Mouse (Mus musculus) myocyte (in vitro differentiated cells): ENCODE measurements around the gene Dip2c.

Experiments
- E2F4 ChIP-seq: IDR thresholded peaks from one replicate; pipeline ENCODE4 v1.6.1; 2011; ENCODE audit warnings: mild to moderate bottlenecking, control low read depth, moderate library complexity; ENCODE audit not compliant: insufficient read depth
- MAX ChIP-seq: IDR thresholded peaks from one replicate; pipeline ENCODE4 v1.6.1; 2011; ENCODE audit warnings: low read depth, mild to moderate bottlenecking, control low read depth
- POLR2A ChIP-seq: IDR thresholded peaks from one replicate; pipeline ENCODE4 v1.6.1; 2011; ENCODE audit warnings: low read depth, mild to moderate bottlenecking, control low read depth, moderate library complexity; ENCODE audit not compliant: insufficient read length
- SRF ChIP-seq: IDR thresholded peaks from one replicate; pipeline ENCODE4 v1.6.1; 2011; ENCODE audit warnings: low read depth; ENCODE audit not compliant: control insufficient read depth, insufficient read length
- TCF12 ChIP-seq: IDR thresholded peaks from one replicate; pipeline ENCODE4 v1.6.1; 2011; ENCODE audit warnings: mild to moderate bottlenecking, control low read depth; ENCODE audit not compliant: poor library complexity, insufficient read depth, severe bottlenecking
- TCF3 ChIP-seq: IDR thresholded peaks from one replicate; pipeline ENCODE4 v1.6.1; 2011; ENCODE audit warnings: low read depth, control low read depth; ENCODE audit not compliant: insufficient read length
- USF1 ChIP-seq: IDR thresholded peaks from one replicate; pipeline ENCODE4 v1.6.1; 2011; ENCODE audit warnings: low read depth, mild to moderate bottlenecking, control low read depth, moderate library complexity

DNA sequence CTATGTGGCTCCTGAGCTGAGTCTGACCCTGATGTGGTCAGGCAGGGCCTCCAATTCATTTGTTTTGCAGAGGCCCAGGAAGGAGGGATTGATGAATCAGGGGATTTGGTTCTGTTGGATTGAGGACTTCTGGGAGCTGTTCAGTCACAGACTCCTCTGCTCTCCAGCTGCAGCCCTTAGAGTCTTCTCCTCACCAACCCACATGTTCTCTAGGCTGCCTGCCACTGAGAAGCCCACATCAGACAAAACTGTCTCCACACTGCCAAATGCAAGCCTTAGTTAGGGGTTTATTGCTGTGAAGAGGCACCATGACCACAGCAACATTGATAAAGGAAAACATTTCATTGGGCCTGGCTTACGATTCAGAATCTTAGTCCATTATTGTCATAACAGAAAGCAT lies 387.3 kb downstream of the Dip2c start:
- no peak for TF ChIP-seq POLR2A
- TF ChIP-seq MAX, result no peak
- TF ChIP-seq USF1, result no peak
- no peak for TF ChIP-seq TCF12
- TF ChIP-seq E2F4, result no peak
- TF ChIP-seq SRF, result no peak
- no peak for TF ChIP-seq TCF3
